Mouse (Mus musculus) megakaryocyte-erythroid progenitor cell, adult 5-6 weeks (primary cell): ENCODE results near the gene Abca13. TPM values are rescaled to one million over a fixed set of nuclear protein-coding genes. Genes with fewer than 3 reads are reported as not detected.
"Not testable (repeated sequence)": the region's sequence is repeated elsewhere in the genome, so short reads cannot be mapped to it uniquely, and the experiment has no call there.

ENCODE experiments used
- ATAC-seq: replicated peaks from 2 replicates; pipeline ENCODE4 v1.8.0; 2016; ENCODE audit warnings: mild to moderate bottlenecking, inconsistent platforms; ENCODE audit not compliant: severe bottlenecking, poor library complexity, low FRiP score, low TSS enrichment
- total RNA-seq, 2 experiments: library from RNA; stranded (forward) in 1 of 2; stranded (reverse) in 1 of 2; fragments of 200-1000, 215-1000 nt in 1 of 2; fragments of >200 nt in 1 of 2; fragmentation: Nextera tagmentation in 1 of 2; gene quantifications; 2 replicates each; pipeline ENCODE4 v1.2.3; 2014 to 2017

The Abca13 gene
- total RNA-seq, 2 experiments from 2014 or later = 0.66 TPM; not detected in 1

GRCm38 (mm10) chr11:9269090-9269489, 77.3 kb downstream of the Abca13 start:
- ATAC-seq = no peak

GRCm38 (mm10) chr11:9285204-9285603, 93.5 kb downstream of the Abca13 start:
- no peak for ATAC-seq

- no peak for ATAC-seq
Observed at GRCm38 (mm10) chr11:9285759-9286158, 94.0 kb downstream of the Abca13 start.

GRCm38 (mm10) chr11:9291168-9291567, 99.4 kb downstream of the Abca13 start:
- no peak for ATAC-seq

GRCm38 (mm10) chr11:9299615-9300014, 107.9 kb downstream of the Abca13 start:
- ATAC-seq = no peak

GRCm38 (mm10) chr11:9305450-9305849, 113.7 kb downstream of the Abca13 start:
- ATAC-seq = no peak

- peak; percentile 58 for ATAC-seq
Observed at GRCm38 (mm10) chr11:9316545-9316944, 124.8 kb downstream of the Abca13 start.

GRCm38 (mm10) chr11:9317076-9317929, 125.6 kb downstream of the Abca13 start:
- peak; percentile 83 for ATAC-seq

- ATAC-seq = no peak
Observed at GRCm38 (mm10) chr11:9338151-9338550, 146.4 kb downstream of the Abca13 start.

- no peak for ATAC-seq
Observed at GRCm38 (mm10) chr11:9347724-9348123, 156.0 kb downstream of the Abca13 start.

GRCm38 (mm10) chr11:9373160-9373559, 181.4 kb downstream of the Abca13 start:
- ATAC-seq = no peak

GRCm38 (mm10) chr11:9374426-9374825, 182.7 kb downstream of the Abca13 start:
- not testable (repeated sequence) for ATAC-seq

- no peak for ATAC-seq
Observed at GRCm38 (mm10) chr11:9388520-9388919, 196.8 kb downstream of the Abca13 start.

- ATAC-seq = no peak
Observed at GRCm38 (mm10) chr11:9416946-9417345, 225.2 kb downstream of the Abca13 start.

- no peak for ATAC-seq
Observed at GRCm38 (mm10) chr11:9420205-9420604, 228.5 kb downstream of the Abca13 start.

- ATAC-seq = no peak
Observed at GRCm38 (mm10) chr11:9427411-9427810, 235.7 kb downstream of the Abca13 start.

- ATAC-seq = no peak
Observed at GRCm38 (mm10) chr11:9432807-9433206, 241.1 kb downstream of the Abca13 start.

- no peak for ATAC-seq
Observed at GRCm38 (mm10) chr11:9436617-9437016, 244.9 kb downstream of the Abca13 start.

- ATAC-seq = no peak
Observed at GRCm38 (mm10) chr11:9439781-9440180, 248.0 kb downstream of the Abca13 start.

- no peak for ATAC-seq
Observed at GRCm38 (mm10) chr11:9441192-9441591, 249.4 kb downstream of the Abca13 start.

GRCm38 (mm10) chr11:9472400-9472799, 280.7 kb downstream of the Abca13 start:
- no peak for ATAC-seq
